Mouse (Mus musculus): ENCODE results near the gene Snd1. TPM values are rescaled to one million over a fixed set of nuclear protein-coding genes. Genes with fewer than 3 reads are reported as not detected.
A peak's percentile ranks its signal among the peaks of the same experiment; 100 is the strongest.

Gene Snd1
- polyA plus RNA-seq, 1 experiment, result 62.1 TPM

DNA sequence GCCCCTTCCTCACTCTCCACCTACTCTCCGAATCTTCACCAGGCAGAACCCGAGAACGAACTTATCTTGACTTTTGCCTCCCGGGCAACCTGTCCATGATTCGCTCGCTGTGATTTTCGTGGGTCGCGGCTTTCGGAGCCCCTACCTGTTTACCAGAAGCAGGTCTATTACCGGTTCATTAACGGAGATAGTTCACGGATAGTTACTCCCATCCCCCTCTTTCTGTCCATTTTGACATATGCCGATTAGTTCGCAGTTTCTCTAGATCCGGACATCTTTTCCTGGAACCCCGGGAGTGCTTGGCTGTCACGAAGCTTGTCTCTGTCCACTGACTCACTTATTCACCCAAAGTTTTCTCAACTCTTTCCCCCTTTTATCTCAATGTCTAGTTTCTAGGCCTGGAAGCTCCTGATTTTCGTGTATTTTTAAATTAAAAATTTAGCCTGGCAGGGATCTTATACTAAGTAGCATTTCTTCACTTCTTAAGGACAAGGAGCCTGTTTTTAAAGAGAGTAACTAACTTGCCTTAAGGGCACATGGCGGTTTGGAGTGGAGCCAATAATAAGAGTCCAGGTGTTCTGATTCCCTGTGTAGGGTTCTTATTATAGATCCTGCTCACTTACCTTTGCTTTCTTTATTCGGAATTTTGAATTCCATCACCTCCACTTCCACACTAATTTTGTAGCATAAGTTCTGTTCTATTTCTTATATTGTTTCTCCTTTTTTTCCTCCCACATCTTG is 6.0 kb downstream of the Snd1 start:
- Histone ChIP-seq H3K4me3 (ENCODE audit: insufficient read depth, low read length) (peak overlapping the region; percentile 48), H3K4me1 (ENCODE audit: control insufficient read depth, insufficient read depth, low read length) (peaks cover 3% of the 10 kb centered on the region), H3K27ac (ENCODE audit: insufficient read depth, low read length) (no peak overlapping the region)
- TF ChIP-seq CTCF (IDR thresholded peaks at IDR 0.05; ENCODE audit: extremely low read depth, insufficient read depth, low read length) (no peak), POLR2A (IDR thresholded peaks at IDR 0.05; ENCODE audit: extremely low read depth, insufficient read depth, low read length) (no peak)

DNA sequence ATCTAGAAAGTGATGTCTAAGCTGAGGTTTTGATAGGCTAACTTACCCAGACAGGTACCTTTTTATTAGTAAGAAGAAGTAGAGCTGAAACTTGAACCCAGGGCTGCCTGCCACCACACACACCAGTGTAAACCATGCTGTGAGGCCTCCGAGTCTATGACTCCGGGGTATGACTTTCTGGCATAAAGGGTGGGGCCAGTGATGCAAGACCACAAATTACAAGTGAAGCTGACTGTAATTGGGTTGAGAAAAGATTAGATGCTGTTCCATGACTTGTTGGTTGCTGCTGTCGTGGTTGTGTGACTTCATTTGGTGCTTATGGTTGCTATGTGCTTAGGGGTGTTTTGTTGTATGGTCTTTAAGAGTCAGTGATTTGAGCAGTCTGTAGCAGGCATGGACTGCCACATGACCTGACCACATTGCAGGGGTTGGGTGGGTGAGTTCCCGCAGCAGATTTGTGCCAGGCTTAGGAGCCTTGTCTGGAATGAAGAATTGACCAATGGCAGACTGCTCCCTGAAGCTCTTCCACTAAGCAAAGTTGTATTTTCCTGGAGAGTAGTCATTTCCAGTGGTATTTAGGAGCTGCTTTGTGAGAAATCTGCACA is 7.9 kb downstream of the Snd1 start:
- TF ChIP-seq POLR2A (IDR thresholded peaks at IDR 0.05; ENCODE audit: extremely low read depth, insufficient read depth, low read length), result no peak
- Histone ChIP-seq H3K27ac (ENCODE audit: insufficient read depth, low read length) (no peak overlapping the region), H3K4me3 (ENCODE audit: insufficient read depth, low read length) (no peak overlapping the region), H3K4me1 (ENCODE audit: control insufficient read depth, insufficient read depth, low read length) (peaks cover 5% of the 10 kb centered on the region)

DNA sequence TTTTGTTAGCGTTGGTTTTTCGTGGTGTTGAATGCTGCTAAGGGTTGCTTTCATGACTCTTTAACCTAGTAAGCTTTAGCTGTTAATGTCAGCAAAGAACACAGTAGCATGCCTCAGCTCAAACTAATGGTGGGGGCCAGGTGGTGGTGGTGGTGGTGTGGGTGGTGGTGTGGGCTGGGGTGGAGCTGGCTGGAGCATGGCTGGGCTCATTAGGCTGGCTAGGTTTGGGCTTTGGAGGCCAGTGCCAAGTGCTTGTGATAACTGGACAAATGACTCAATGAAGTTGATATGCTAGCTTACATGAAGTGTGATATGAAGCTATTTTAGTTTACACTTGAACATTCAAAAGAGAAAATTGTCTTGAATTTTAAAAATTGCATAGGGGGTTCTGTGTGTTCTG is 11.1 kb downstream of the Snd1 start:
- Histone ChIP-seq H3K27ac (ENCODE audit: insufficient read depth, low read length) (no peak overlapping the region), H3K4me3 (ENCODE audit: insufficient read depth, low read length) (no peak overlapping the region), H3K4me1 (ENCODE audit: control insufficient read depth, insufficient read depth, low read length) (peaks cover 5% of the 10 kb centered on the region)
- no peak for TF ChIP-seq POLR2A (IDR thresholded peaks at IDR 0.05; ENCODE audit: extremely low read depth, insufficient read depth, low read length)
- no peak for TF ChIP-seq CTCF (IDR thresholded peaks at IDR 0.05; ENCODE audit: extremely low read depth, insufficient read depth, low read length)

DNA sequence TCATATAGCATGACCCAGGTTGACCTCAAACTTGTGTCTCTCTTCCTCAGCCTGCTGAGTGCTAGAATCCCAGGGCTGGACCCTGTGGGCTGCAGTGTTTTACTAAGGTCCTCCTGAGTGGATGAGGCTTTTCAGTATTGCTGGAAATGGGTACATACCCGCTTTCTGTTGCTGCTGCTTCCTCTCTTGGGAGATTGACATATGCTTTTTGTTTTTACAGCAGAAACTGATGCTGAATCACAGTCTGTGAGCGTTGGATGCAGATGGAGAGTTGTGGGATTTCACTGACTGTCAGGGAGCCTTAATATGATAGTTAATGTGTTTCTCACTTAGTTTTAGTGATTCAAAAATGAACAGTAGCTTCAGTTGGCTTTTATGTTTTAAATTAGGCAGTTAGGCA is 11.5 kb downstream of the Snd1 start:
- peaks cover 5% of the 10 kb centered on the region for H3K4me1 ChIP-seq (ENCODE audit: control insufficient read depth, insufficient read depth, low read length)
- no peak overlapping the region for H3K27ac ChIP-seq (ENCODE audit: insufficient read depth, low read length)
- TF ChIP-seq CTCF (IDR thresholded peaks at IDR 0.05; ENCODE audit: extremely low read depth, insufficient read depth, low read length), result no peak
- no peak for TF ChIP-seq POLR2A (IDR thresholded peaks at IDR 0.05; ENCODE audit: extremely low read depth, insufficient read depth, low read length)
- H3K4me3 ChIP-seq (ENCODE audit: insufficient read depth, low read length), result no peak overlapping the region

DNA sequence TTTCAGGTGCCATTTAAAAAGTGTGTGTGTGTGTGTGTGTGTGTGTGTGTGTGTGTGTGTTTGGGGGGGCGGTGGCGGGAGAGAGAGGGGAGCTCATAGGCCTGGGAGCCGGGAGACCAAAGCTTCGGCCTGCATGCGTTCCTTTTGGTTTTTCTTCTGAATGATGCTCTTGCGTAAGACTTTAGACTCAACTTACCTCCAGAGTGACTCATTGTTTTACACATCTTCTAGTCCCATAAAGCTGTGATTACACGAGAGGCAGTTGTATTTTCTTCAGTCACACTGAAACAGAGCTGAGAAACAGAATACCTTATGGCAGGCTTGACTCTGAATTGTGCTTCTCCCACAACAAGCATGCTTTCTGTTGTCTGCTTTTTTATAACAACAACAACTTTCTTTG is 12.0 kb downstream of the Snd1 start:
- no peak overlapping the region for H3K27ac ChIP-seq (ENCODE audit: insufficient read depth, low read length)
- no peak for TF ChIP-seq POLR2A (IDR thresholded peaks at IDR 0.05; ENCODE audit: extremely low read depth, insufficient read depth, low read length)
- TF ChIP-seq CTCF (IDR thresholded peaks at IDR 0.05; ENCODE audit: extremely low read depth, insufficient read depth, low read length), result no peak
- no peak overlapping the region for H3K4me3 ChIP-seq (ENCODE audit: insufficient read depth, low read length)
- peaks cover 5% of the 10 kb centered on the region for H3K4me1 ChIP-seq (ENCODE audit: control insufficient read depth, insufficient read depth, low read length)

DNA sequence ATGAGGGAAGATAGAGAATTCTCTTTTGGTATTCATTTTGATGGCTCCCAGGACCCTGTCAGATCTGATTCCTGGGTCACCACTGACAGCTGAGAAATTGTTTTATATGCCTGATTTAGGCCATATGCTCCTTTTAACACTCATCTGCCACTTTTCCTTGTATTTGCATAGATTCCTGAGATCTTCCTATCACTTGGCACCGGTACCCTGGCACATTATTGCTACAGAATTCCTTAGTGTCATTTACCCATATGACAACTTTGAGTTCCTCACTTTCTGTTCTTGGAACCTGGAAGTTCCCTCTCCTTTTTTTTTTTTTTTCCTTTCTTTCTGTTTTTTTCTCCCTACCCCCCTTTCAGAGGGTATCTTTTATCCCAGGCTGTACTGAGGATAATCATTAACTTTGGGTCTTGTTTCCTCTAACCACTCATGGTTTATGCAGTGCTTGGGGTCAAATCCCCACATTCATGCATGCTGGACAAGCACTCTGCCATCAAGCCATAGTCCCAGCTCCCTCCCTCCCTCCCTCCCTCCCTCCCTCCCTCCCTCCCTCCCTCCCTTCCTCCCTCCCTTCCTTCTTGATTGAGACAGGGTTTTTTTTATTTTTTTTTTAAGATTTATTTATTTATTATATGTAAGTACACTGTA is 13.4 kb downstream of the Snd1 start:
- Histone ChIP-seq H3K27ac (ENCODE audit: insufficient read depth, low read length) (no peak overlapping the region), H3K4me1 (ENCODE audit: control insufficient read depth, insufficient read depth, low read length) (peaks cover 5% of the 10 kb centered on the region), H3K4me3 (ENCODE audit: insufficient read depth, low read length) (no peak overlapping the region)
- TF ChIP-seq POLR2A (IDR thresholded peaks at IDR 0.05; ENCODE audit: extremely low read depth, insufficient read depth, low read length) (no peak), CTCF (IDR thresholded peaks at IDR 0.05; ENCODE audit: extremely low read depth, insufficient read depth, low read length) (no peak)

DNA sequence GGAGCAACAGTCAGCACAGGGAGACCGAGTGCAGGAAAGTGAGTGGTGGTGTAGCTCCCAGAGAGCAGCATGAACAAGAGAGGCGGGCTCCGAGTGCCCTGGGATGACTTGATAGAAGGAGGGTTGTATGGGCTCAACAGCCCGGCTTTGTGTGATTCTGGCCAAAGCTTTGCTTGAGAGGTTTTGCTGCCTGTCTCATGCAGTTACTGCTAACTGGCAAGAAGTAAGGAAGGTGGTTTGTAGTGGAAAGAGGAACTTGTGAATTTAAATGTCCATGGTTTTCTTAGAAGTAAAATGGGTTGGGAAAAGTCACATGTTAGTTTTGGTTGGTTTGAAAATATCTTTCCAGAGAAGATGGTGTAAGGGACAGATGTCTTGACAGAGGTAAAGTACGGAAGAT is 15.7 kb downstream of the Snd1 start:
- peaks cover 3% of the 10 kb centered on the region for H3K4me1 ChIP-seq (ENCODE audit: control insufficient read depth, insufficient read depth, low read length)
- TF ChIP-seq CTCF (IDR thresholded peaks at IDR 0.05; ENCODE audit: extremely low read depth, insufficient read depth, low read length) (no peak), POLR2A (IDR thresholded peaks at IDR 0.05; ENCODE audit: extremely low read depth, insufficient read depth, low read length) (no peak)
- no peak overlapping the region for H3K27ac ChIP-seq (ENCODE audit: insufficient read depth, low read length)
- H3K4me3 ChIP-seq (ENCODE audit: insufficient read depth, low read length), result no peak overlapping the region

DNA sequence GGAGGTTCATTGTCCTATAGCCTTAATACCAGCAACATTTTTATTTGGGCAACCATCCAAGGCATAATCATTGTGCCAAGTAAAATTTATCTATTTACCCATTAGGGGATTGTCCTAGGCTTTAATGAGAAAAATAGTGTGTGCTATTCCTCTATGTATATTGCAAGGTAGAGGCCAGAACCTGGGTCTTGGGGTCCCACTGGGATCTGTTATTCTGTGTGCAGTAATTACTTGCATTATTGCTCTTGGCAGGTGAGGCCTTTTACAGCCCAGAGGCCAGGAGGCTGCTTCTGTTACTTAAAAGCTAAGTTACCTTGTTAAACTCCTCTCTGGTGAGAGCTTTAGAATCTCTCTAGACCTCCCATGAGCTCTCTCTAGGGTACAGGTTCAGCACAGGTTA is 16.3 kb downstream of the Snd1 start:
- Histone ChIP-seq H3K4me3 (ENCODE audit: insufficient read depth, low read length) (no peak overlapping the region), H3K27ac (ENCODE audit: insufficient read depth, low read length) (no peak overlapping the region), H3K4me1 (ENCODE audit: control insufficient read depth, insufficient read depth, low read length) (peaks cover 1% of the 10 kb centered on the region)
- TF ChIP-seq CTCF (IDR thresholded peaks at IDR 0.05; ENCODE audit: extremely low read depth, insufficient read depth, low read length), result no peak
- TF ChIP-seq POLR2A (IDR thresholded peaks at IDR 0.05; ENCODE audit: extremely low read depth, insufficient read depth, low read length), result no peak

DNA sequence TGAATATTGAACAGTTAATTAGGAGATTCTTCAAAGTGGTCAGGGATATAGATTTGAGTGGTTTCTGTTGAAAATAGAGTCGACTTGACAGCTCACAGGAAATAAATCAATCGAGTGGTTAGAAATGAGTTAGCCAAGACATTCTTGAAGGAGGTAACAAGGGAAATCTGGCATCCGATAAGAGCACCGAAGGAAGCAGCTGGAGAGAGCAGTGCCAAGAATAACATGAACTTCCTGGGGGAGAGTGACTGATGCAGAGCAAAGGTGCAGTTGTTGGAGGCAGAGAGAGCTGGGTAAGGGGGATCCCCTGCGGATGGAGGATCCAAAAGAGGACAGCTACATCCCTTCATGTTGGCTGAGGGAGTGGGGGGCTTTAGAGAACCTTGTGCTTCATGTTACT is 22.9 kb downstream of the Snd1 start:
- TF ChIP-seq POLR2A (IDR thresholded peaks at IDR 0.05; ENCODE audit: extremely low read depth, insufficient read depth, low read length) (no peak), CTCF (IDR thresholded peaks at IDR 0.05; ENCODE audit: extremely low read depth, insufficient read depth, low read length) (no peak)

DNA sequence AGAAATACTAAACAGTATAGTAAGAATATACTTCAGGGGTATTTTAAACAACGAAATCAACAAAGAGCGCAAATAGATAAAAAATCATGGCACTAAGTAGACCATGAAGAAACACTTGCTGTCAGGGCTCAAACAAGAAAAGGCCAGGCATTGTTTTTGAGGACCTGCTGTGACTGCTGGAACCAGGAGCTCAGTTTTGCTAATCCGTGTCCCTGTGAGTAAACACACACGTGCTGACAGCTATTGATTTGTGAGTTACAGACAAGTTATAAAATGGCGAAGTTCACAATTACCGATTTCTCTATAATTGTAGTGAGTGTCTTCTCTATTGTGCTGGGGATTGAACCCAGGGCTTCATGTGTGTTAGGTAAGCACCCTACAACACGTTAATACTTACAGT is 27.6 kb downstream of the Snd1 start:
- H3K27ac ChIP-seq (ENCODE audit: insufficient read depth, low read length), result no peak overlapping the region
- TF ChIP-seq POLR2A (IDR thresholded peaks at IDR 0.05; ENCODE audit: extremely low read depth, insufficient read depth, low read length) (no peak), CTCF (IDR thresholded peaks at IDR 0.05; ENCODE audit: extremely low read depth, insufficient read depth, low read length) (no peak)

More for the DNA sequence above, 22.9 kb downstream of the Snd1 start:
- Histone ChIP-seq H3K4me3 (ENCODE audit: insufficient read depth, low read length) (no peak overlapping the region), H3K27ac (ENCODE audit: insufficient read depth, low read length) (no peak overlapping the region), H3K4me1 (ENCODE audit: control insufficient read depth, insufficient read depth, low read length) (no peaks in the 10 kb centered on the region)

More for the DNA sequence above, 27.6 kb downstream of the Snd1 start:
- Histone ChIP-seq H3K4me1 (ENCODE audit: control insufficient read depth, insufficient read depth, low read length) (no peaks in the 10 kb centered on the region), H3K4me3 (ENCODE audit: insufficient read depth, low read length) (no peak overlapping the region)
